Mouse (Mus musculus) limb, embryonic 10.5 days (tissue): Measurements from ENCODE around the gene Tmc7. TPM values are rescaled to one million over a fixed set of nuclear protein-coding genes. Genes with fewer than 3 reads are reported as not detected.

ENCODE experiments used
- DNase-seq: peaks from one replicate; pipeline ENCODE4 v3.0.0-alpha.2; 2017; ENCODE audit warnings: low spot score
- H3K27ac ChIP-seq: fragments of 300-500 bp; sonication (generic); 2 replicates; pipeline ENCODE4 v1.5.1; 2016; ENCODE audit warnings: mild to moderate bottlenecking
- H3K27me3 ChIP-seq: fragments of 300-500 bp; sonication (generic); 2 replicates; pipeline ENCODE4 v1.6.1; 2016; ENCODE audit warnings: low read depth, mild to moderate bottlenecking; ENCODE audit not compliant: poor library complexity, severe bottlenecking
- H3K36me3 ChIP-seq: fragments of 300-500 bp; sonication (generic); 2 replicates; pipeline ENCODE4 v1.6.1; 2016; ENCODE audit warnings: mild to moderate bottlenecking, moderate library complexity
- H3K4me1 ChIP-seq: fragments of 300-500 bp; sonication (generic); 2 replicates; pipeline ENCODE4 v1.6.1; 2016
- H3K4me3 ChIP-seq: fragments of 300-500 bp; sonication (generic); 2 replicates; pipeline ENCODE4 v1.5.1; 2016; ENCODE audit warnings: mild to moderate bottlenecking, moderate library complexity
- H3K9me3 ChIP-seq: fragments of 300-500 bp; sonication (generic); replicated peaks from 2 replicates; pipeline ENCODE4 v1.6.1; 2016; ENCODE audit warnings: mild to moderate bottlenecking
- WGBS: fragments of 180-500 bp; shearing (Covaris S2); methylation state at CpG from one replicate; pipeline ENCODE4 v1.1.7; 2016; 5-methylcytosine and 5-hydroxymethylcytosine counted together
- polyA plus RNA-seq: library from polyadenylated mRNA; unstranded; fragments of >200 nt; fragmentation: Nextera tagmentation; extraction: Ambion mirVana; gene quantifications from 2 replicates; pipeline ENCODE4 v1.2.1, GENCODE M21; 2016

Gene Tmc7
- polyA plus RNA-seq, 1 experiment from 2014 or later, result 4.7 TPM

- H3K36me3 ChIP-seq, result no peaks in the 10 kb centered on the region
- H3K4me1 ChIP-seq, result no peaks in the 10 kb centered on the region
- 78% methylated on average over 5 of the region's 5 CpGs for WGBS
- H3K27ac ChIP-seq, result no peak overlapping the region
- no peak overlapping the region for H3K4me3 ChIP-seq
- no peak for DNase-seq
- H3K27me3 ChIP-seq, result no peaks in the 10 kb centered on the region
- no peaks in the 10 kb centered on the region for H3K9me3 ChIP-seq
Measured at GRCm38 (mm10) chr7:118572039-118572438, 12.5 kb downstream of the Tmc7 start.

- H3K4me3 ChIP-seq, result no peak overlapping the region
- no peaks in the 10 kb centered on the region for H3K4me1 ChIP-seq
- no peak for DNase-seq
- 61% methylated on average over 5 of the region's 5 CpGs for WGBS
- no peaks in the 10 kb centered on the region for H3K36me3 ChIP-seq
- no peaks in the 10 kb centered on the region for H3K9me3 ChIP-seq
- H3K27me3 ChIP-seq, result no peaks in the 10 kb centered on the region
- H3K27ac ChIP-seq, result no peak overlapping the region
Measured at GRCm38 (mm10) chr7:118571350-118571749, 13.2 kb downstream of the Tmc7 start.

GRCm38 (mm10) chr7:118569121-118569543 is 15.4 kb downstream of the Tmc7 start:
- Histone ChIP-seq H3K36me3 (peaks cover 4% of the 10 kb centered on the region; the same call in 1 of the 2 replicates), H3K27me3 (no peaks in the 10 kb centered on the region), H3K4me1 (no peaks in the 10 kb centered on the region), H3K27ac (no peak overlapping the region), H3K9me3 (no peaks in the 10 kb centered on the region), H3K4me3 (no peak overlapping the region)
- DNase-seq, result no peak
- 87% methylated on average over 6 of the region's 6 CpGs for WGBS

GRCm38 (mm10) chr7:118554290-118554689 is 30.2 kb downstream of the Tmc7 start:
- Histone ChIP-seq H3K27ac (no peak overlapping the region), H3K36me3 (peaks cover 28% of the 10 kb centered on the region), H3K4me1 (no peaks in the 10 kb centered on the region), H3K4me3 (no peak overlapping the region), H3K27me3 (no peaks in the 10 kb centered on the region), H3K9me3 (0 out of 2 replicates have a peak, but pooled peaks cover 3% of the 10 kb centered on the region)
- WGBS, result 86% methylated on average over 2 of the region's 2 CpGs
- DNase-seq, result no peak

GRCm38 (mm10) chr7:118553881-118554280 is 30.7 kb downstream of the Tmc7 start:
- DNase-seq, result no peak
- Histone ChIP-seq H3K27ac (no peak overlapping the region), H3K4me3 (no peak overlapping the region), H3K27me3 (no peaks in the 10 kb centered on the region), H3K9me3 (0 out of 2 replicates have a peak, but pooled peaks cover 3% of the 10 kb centered on the region), H3K36me3 (peaks cover 30% of the 10 kb centered on the region), H3K4me1 (no peaks in the 10 kb centered on the region)
- WGBS, result 71% methylated on average over 4 of the region's 4 CpGs

GRCm38 (mm10) chr7:118547451-118547850 is 37.1 kb downstream of the Tmc7 start:
- Histone ChIP-seq H3K27ac (no peak overlapping the region), H3K9me3 (0 out of 2 replicates have a peak, but pooled peaks cover under 1% of the 10 kb centered on the region), H3K4me3 (no peak overlapping the region), H3K27me3 (no peaks in the 10 kb centered on the region), H3K4me1 (no peaks in the 10 kb centered on the region), H3K36me3 (peaks cover 31% of the 10 kb centered on the region)
- no peak for DNase-seq
- 73% methylated on average over 10 of the region's 10 CpGs for WGBS

- 93% methylated on average over 4 of the region's 4 CpGs for WGBS
- no peak for DNase-seq
- no peaks in the 10 kb centered on the region for H3K9me3 ChIP-seq
- 0 out of 2 replicates have a peak, but pooled peaks cover 12% of the 10 kb centered on the region for H3K36me3 ChIP-seq
- no peaks in the 10 kb centered on the region for H3K4me1 ChIP-seq
- no peak overlapping the region for H3K27ac ChIP-seq
- H3K27me3 ChIP-seq, result no peaks in the 10 kb centered on the region
- H3K4me3 ChIP-seq, result no peak overlapping the region
Measured at GRCm38 (mm10) chr7:118544128-118544527, 40.4 kb downstream of the Tmc7 start.

GRCm38 (mm10) chr7:118535076-118535475 is 49.5 kb downstream of the Tmc7 start:
- no peak for DNase-seq
- no peaks in the 10 kb centered on the region for H3K36me3 ChIP-seq
- H3K27me3 ChIP-seq, result no peaks in the 10 kb centered on the region
- H3K9me3 ChIP-seq, result no peaks in the 10 kb centered on the region
- H3K4me1 ChIP-seq, result peaks cover 9% of the 10 kb centered on the region; the same call in 1 of the 2 replicates
- no peak overlapping the region for H3K4me3 ChIP-seq
- 90% methylated on average over 4 of the region's 4 CpGs for WGBS
- no peak overlapping the region for H3K27ac ChIP-seq

GRCm38 (mm10) chr7:118534326-118534725 is 50.2 kb downstream of the Tmc7 start:
- 70% methylated on average over 3 of the region's 3 CpGs for WGBS
- no peak for DNase-seq

GRCm38 (mm10) chr7:118533178-118533578 is 51.4 kb downstream of the Tmc7 start, which contains the start of gene Coq7:
Gene Coq7, minus strand, starts transcription at chr7:118533356.
- WGBS, result under 1% methylated on average over 31 of the region's 31 CpGs
- Histone ChIP-seq H3K27ac (peak within 1 kb of the TSS; percentile 99), H3K4me3 (peak within 1 kb of the TSS; percentile 85), H3K36me3 (peaks cover 10% of the 10 kb centered on the region), H3K27me3 (no peaks in the 10 kb centered on the region), H3K9me3 (no peaks in the 10 kb centered on the region), H3K4me1 (peaks cover 9% of the 10 kb centered on the region; the same call in 1 of the 2 replicates)
- peak; percentile 95 for DNase-seq

More at GRCm38 (mm10) chr7:118534326-118534725, 50.2 kb downstream of the Tmc7 start:
- H3K4me1 ChIP-seq, result peaks cover 9% of the 10 kb centered on the region; the same call in 1 of the 2 replicates
- no peak overlapping the region for H3K4me3 ChIP-seq
- 0 out of 2 replicates have a peak, but pooled peaks cover 1% of the 10 kb centered on the region for H3K36me3 ChIP-seq
- H3K27me3 ChIP-seq, result no peaks in the 10 kb centered on the region
- H3K9me3 ChIP-seq, result no peaks in the 10 kb centered on the region
- no peak overlapping the region for H3K27ac ChIP-seq

GRCm38 (mm10) chr7:118532519-118533177 is 51.9 kb downstream of the Tmc7 start:
- Histone ChIP-seq H3K27ac (peak overlapping the region; percentile 99), H3K4me3 (peak overlapping the region; percentile 85), H3K27me3 (no peaks in the 10 kb centered on the region), H3K4me1 (peaks cover 9% of the 10 kb centered on the region; the same call in 1 of the 2 replicates), H3K9me3 (no peaks in the 10 kb centered on the region), H3K36me3 (peaks cover 15% of the 10 kb centered on the region)
- DNase-seq, result peak; percentile 99
- 1% methylated on average over 36 of the region's 36 CpGs for WGBS

- H3K4me1 ChIP-seq, result no peaks in the 10 kb centered on the region; the same call in 1 of the 2 replicates
- no peaks in the 10 kb centered on the region for H3K27me3 ChIP-seq
- H3K4me3 ChIP-seq, result no peak overlapping the region
- no peak for DNase-seq
- WGBS, result 92% methylated on average over 4 of the region's 4 CpGs
- H3K36me3 ChIP-seq, result peaks cover 59% of the 10 kb centered on the region
- H3K27ac ChIP-seq, result no peak overlapping the region
- H3K9me3 ChIP-seq, result no peaks in the 10 kb centered on the region
Measured at GRCm38 (mm10) chr7:118526967-118527366, 57.6 kb downstream of the Tmc7 start.

- peaks cover 38% of the 10 kb centered on the region for H3K36me3 ChIP-seq
- WGBS, result 82% methylated on average over 5 of the region's 5 CpGs
- H3K27ac ChIP-seq, result no peak overlapping the region
- DNase-seq, result no peak
- no peaks in the 10 kb centered on the region for H3K9me3 ChIP-seq
- no peaks in the 10 kb centered on the region for H3K27me3 ChIP-seq
- H3K4me3 ChIP-seq, result no peak overlapping the region
- H3K4me1 ChIP-seq, result peaks cover 11% of the 10 kb centered on the region; the same call in 1 of the 2 replicates
Measured at GRCm38 (mm10) chr7:118522077-118522476, 62.5 kb downstream of the Tmc7 start.
